Mouse (Mus musculus) CD4-positive naive resting alpha-beta T cell, adult 57 days (primary cell): Measurements from ENCODE around the gene Kir3dl1. TPM values are rescaled to one million over a fixed set of nuclear protein-coding genes. Genes with fewer than 3 reads are reported as not detected.

ENCODE experiments used
- total RNA-seq: library from RNA; stranded (reverse); gene quantifications from one replicate; pipeline ENCODE4 v1.2.4, GENCODE M21; 2023

The Kir3dl1 gene
- not detected for total RNA-seq

DNA sequence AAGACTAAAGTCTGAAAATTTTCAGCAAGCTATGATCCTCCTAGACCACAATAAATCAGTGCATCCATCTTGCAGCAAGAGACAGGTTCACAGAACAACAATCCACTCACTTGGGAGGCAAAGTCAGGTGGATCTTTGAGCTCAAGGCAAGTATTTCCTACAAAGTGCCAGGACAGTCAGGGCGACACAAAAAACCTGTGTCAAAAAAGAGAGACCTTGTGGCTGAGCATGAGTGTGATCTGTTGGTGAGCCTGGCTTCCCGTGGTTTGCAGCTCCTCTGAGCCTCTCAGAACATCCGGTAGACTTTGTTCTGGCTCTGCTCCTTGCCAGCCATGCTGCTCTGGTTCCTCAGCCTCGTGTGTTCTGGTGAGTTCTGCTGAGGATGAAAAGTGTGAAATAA, at the start of gene Kir3dl1:
Kir3dl1 (plus strand) TSS at position 301 of the 400 bp plus-strand sequence.

GRCm38 (mm10) chrX:136543956-136544355, 26.2 kb downstream of the Kir3dl1 start, which contains the start of gene Kir3dl2:
Kir3dl2 (minus strand) TSS chrX:136544056.

Other genes starting within 250 kb of the Kir3dl1 start
- gene Bex3, start 247.7 kb upstream of the Kir3dl1 start, total RNA-seq = 94.9 TPM
- not detected for gene Kir3dl2, start 26.1 kb downstream of the Kir3dl1 start, total RNA-seq
- 1.1 TPM for gene Tceal3, start 72.8 kb downstream of the Kir3dl1 start, total RNA-seq
- gene Tceal1, start 190.0 kb downstream of the Kir3dl1 start, total RNA-seq = not detected
- gene Morf4l2, start 225.7 kb downstream of the Kir3dl1 start, total RNA-seq = 128 TPM